Mouse (Mus musculus): ENCODE data around the gene Rrp1b. TPM values are rescaled to one million over a fixed set of nuclear protein-coding genes. Genes with fewer than 3 reads are reported as not detected.

Rrp1b gene
- polyA plus RNA-seq, 1 experiment = not detected

DNA sequence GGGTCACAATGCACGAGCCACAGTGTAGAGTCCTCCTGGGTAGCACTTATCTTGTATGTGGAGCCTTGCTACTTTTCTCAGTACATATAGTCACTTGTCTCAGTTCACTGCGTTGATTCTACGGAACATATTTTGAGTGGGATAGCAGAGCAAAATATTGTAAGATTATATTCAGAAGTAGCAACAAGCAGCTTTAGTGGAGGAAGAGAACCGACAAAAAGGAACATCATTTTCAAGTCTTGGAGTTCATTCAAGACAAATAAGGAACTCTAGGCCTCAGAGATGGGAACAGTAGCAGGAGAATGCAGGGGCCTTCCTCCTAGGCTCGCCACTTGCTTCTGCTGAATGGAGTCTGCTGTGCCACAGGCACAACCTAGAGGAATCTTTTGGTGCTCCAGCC lies 10.6 kb downstream of the Rrp1b start:
- Histone ChIP-seq H3K27ac (ENCODE audit: insufficient read depth, low read depth, low read length) (no peak overlapping the region), H3K4me1 (ENCODE audit: control insufficient read depth, insufficient read depth, low read length) (no peaks in the 10 kb centered on the region), H3K4me3 (ENCODE audit: insufficient read depth, low read depth, low read length) (no peak overlapping the region)
- WGBS = 88% methylated on average over 5 of the region's 5 CpGs
- no peak for TF ChIP-seq CTCF (IDR thresholded peaks at IDR 0.05; ENCODE audit: insufficient read depth, low read depth, low read length)
- no peak for TF ChIP-seq POLR2A (IDR thresholded peaks at IDR 0.05; ENCODE audit: insufficient read depth, low read depth, low read length)

DNA sequence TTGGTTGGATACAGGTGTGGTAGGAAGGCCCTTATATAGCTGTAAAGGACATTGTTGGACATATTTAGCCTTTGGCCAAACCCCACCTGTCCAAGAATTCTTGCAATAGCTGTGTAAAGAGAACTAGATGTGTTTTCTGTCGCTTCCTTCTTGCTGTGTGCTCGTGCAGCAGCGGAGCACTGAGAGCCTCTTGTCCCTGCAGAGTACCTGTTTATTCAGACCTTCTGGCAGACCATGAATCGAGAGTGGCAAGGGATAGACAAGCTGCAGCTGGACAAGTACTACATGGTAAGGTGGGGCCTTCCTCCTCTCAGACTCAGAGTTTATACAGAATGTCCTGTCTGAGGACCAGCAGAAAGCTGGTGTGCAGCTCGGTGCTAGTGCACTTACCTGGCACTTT lies 12.5 kb downstream of the Rrp1b start:
- Histone ChIP-seq H3K4me3 (ENCODE audit: insufficient read depth, low read depth, low read length) (no peak overlapping the region), H3K27ac (ENCODE audit: insufficient read depth, low read depth, low read length) (no peak overlapping the region), H3K4me1 (ENCODE audit: control insufficient read depth, insufficient read depth, low read length) (no peaks in the 10 kb centered on the region)
- WGBS = 94% methylated on average over 5 of the region's 5 CpGs
- TF ChIP-seq CTCF (IDR thresholded peaks at IDR 0.05; ENCODE audit: insufficient read depth, low read depth, low read length) = no peak
- no peak for TF ChIP-seq POLR2A (IDR thresholded peaks at IDR 0.05; ENCODE audit: insufficient read depth, low read depth, low read length)

DNA sequence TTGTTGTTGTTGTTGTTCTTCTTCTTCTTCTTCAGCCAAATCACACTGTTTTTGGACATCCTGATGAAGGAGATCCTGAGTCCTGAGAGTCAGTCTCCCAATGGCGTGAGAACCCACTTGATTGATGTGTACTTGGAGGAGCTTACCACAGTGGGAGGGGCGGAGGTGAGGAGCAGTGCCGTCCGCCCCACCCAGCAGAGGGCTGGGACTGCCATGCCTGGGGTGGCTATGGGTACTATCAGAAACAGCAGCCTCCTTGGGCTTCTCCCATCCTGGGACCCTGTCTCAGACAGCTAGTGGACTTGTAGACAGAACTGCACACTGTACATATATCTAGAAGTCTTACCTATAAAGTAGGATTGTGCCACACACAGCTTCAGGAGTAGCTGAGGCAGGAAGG lies 14.0 kb downstream of the Rrp1b start:
- H3K4me3 ChIP-seq (ENCODE audit: insufficient read depth, low read depth, low read length) = no peak overlapping the region
- 93% methylated on average over 4 of the region's 4 CpGs for WGBS
- TF ChIP-seq POLR2A (IDR thresholded peaks at IDR 0.05; ENCODE audit: insufficient read depth, low read depth, low read length) = no peak
- TF ChIP-seq CTCF (IDR thresholded peaks at IDR 0.05; ENCODE audit: insufficient read depth, low read depth, low read length) = no peak
- no peaks in the 10 kb centered on the region for H3K4me1 ChIP-seq (ENCODE audit: control insufficient read depth, insufficient read depth, low read length)
- no peak overlapping the region for H3K27ac ChIP-seq (ENCODE audit: insufficient read depth, low read depth, low read length)

DNA sequence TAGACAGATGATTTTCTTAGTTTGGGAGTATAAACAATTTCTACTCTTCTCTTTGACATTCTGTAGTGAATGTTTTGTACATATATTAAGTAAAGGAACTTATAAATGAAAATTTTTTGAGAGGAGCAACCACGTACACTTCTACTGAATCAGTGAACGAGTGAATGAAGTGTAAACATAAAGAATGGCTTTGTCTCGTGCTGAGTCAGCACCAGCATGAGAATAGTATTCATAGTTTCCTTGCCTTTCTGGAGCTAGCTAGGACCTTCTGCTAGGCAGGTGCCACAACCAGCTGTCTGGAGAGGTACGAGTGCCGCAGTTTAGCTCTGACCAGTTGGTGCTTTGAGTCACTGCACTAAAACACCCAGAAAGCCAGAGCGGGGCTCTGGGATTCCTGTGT lies 14.7 kb downstream of the Rrp1b start:
- Histone ChIP-seq H3K27ac (ENCODE audit: insufficient read depth, low read depth, low read length) (no peak overlapping the region), H3K4me1 (ENCODE audit: control insufficient read depth, insufficient read depth, low read length) (no peaks in the 10 kb centered on the region), H3K4me3 (ENCODE audit: insufficient read depth, low read depth, low read length) (no peak overlapping the region)
- 92% methylated on average over 6 of the region's 6 CpGs for whole genome bisulfite sequencing
- TF ChIP-seq CTCF (IDR thresholded peaks at IDR 0.05; ENCODE audit: insufficient read depth, low read depth, low read length) = no peak
- TF ChIP-seq POLR2A (IDR thresholded peaks at IDR 0.05; ENCODE audit: insufficient read depth, low read depth, low read length) = no peak

DNA sequence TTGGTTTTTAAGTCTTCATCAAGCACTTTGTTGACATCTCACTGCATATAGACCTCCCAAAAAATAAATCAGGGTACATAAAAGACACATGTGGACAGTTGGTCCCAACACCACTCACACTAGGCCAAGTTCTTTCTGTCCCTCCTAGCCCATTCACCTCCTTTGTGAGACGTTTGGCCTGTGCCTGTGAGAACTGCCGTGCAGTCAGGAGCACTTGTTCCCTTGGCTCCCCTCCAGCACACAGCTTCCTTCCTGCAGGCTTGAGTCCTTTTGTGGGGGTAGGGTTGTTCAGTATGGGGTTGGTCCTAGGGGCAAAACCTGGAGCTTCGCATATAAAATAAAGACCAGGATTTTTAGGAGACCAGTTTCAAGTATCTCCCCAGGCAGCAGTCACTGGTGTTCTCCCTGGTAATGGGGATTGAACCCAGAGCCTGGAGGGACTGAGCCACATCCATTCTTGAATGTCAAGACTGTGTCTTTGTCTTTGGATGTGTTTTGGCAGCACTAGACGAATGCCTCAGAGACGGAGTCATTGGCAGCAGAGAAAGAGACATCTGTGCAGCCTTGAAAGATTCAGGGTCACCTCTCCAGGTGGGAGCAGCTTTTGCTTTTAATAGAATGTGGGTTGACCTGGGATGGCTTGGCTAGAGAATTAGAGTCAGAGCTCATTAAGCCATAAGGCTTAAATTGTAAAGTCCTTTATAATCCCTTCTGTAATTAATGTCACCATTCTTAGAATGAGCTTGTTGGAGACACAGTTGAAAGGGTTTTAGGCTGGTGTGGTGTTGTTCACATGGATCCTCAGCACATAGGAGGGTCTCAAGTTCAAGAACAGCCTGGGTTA lies 16.6 kb downstream of the Rrp1b start:
- Histone ChIP-seq H3K4me1 (ENCODE audit: control insufficient read depth, insufficient read depth, low read length) (no peaks in the 10 kb centered on the region), H3K4me3 (ENCODE audit: insufficient read depth, low read depth, low read length) (no peak overlapping the region), H3K27ac (ENCODE audit: insufficient read depth, low read depth, low read length) (no peak overlapping the region)
- TF ChIP-seq POLR2A (IDR thresholded peaks at IDR 0.05; ENCODE audit: insufficient read depth, low read depth, low read length) = no peak
- TF ChIP-seq CTCF (IDR thresholded peaks at IDR 0.05; ENCODE audit: insufficient read depth, low read depth, low read length) = no peak
- WGBS = 40% methylated on average over 5 of the region's 5 CpGs

DNA sequence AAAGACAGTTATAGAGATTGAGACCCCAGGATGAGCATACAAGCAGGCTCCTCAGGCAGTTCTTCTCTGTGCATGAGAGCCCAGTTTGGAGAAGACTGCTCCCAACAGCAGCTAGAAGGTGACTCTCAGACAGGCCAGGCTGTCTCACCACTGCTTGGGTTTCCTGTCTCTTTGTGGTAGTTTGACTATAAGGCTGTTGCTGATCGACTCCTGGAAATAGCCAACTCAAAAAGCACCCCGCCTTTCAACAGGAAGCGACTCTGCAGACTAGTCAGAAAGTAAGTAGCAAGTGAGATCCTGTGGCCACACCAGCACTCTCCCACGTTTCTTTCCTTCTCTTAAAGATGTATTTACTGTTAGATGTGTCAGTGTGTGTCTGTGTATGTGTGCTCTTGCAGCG lies 17.8 kb downstream of the Rrp1b start:
- H3K4me1 ChIP-seq (ENCODE audit: control insufficient read depth, insufficient read depth, low read length) = peaks cover 6% of the 10 kb centered on the region
- no peak overlapping the region for H3K27ac ChIP-seq (ENCODE audit: insufficient read depth, low read depth, low read length)
- 90% methylated on average over 5 of the region's 5 CpGs for WGBS
- no peak for TF ChIP-seq CTCF (IDR thresholded peaks at IDR 0.05; ENCODE audit: insufficient read depth, low read depth, low read length)
- TF ChIP-seq POLR2A (IDR thresholded peaks at IDR 0.05; ENCODE audit: insufficient read depth, low read depth, low read length) = no peak
- no peak overlapping the region for H3K4me3 ChIP-seq (ENCODE audit: insufficient read depth, low read depth, low read length)

DNA sequence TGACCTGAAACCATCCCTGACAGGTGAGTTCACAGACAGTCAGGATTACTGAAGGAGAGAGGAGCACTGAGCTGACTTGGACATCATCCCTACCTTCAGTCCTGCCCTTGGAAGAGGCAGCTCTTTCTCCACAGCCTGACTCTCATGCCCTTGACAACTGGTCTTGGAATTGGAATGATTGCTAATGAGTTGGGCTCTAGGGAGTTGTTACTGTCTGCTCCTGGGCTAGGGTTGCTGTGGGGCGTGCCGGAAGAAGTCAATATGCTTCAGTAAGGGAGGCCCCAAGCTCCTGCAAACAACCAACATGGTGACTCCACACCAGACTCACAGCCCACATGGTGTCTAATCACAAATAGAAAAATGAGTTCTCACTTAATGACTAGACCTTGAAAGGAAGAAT lies 21.9 kb downstream of the Rrp1b start:
- Histone ChIP-seq H3K4me3 (ENCODE audit: insufficient read depth, low read depth, low read length) (no peak overlapping the region), H3K27ac (ENCODE audit: insufficient read depth, low read depth, low read length) (no peak overlapping the region), H3K4me1 (ENCODE audit: control insufficient read depth, insufficient read depth, low read length) (peaks cover 6% of the 10 kb centered on the region)
- WGBS = 71% methylated on average over 2 of the region's 2 CpGs
- no peak for TF ChIP-seq CTCF (IDR thresholded peaks at IDR 0.05; ENCODE audit: insufficient read depth, low read depth, low read length)
- TF ChIP-seq POLR2A (IDR thresholded peaks at IDR 0.05; ENCODE audit: insufficient read depth, low read depth, low read length) = no peak

DNA sequence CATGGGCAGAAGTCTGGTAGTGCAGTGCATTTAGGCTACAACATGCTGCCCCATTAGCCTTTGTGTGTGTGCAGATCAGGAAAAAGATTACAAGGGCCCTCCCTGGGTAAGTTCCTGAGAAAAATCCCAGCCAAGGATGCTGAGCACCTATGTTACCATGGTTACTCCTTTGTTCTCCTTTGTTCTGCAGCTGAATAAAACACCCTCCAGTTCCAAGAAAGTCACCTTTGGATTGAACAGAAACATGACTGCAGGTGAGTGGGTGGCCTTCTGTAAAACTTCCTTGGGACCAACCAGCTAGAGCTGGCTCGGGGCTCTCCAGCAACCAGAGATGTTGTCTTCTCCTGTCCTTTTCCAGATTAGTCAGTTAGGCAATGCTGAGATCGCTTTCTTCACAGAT lies 23.2 kb downstream of the Rrp1b start:
- H3K4me3 ChIP-seq (ENCODE audit: insufficient read depth, low read depth, low read length) = no peak overlapping the region
- H3K4me1 ChIP-seq (ENCODE audit: control insufficient read depth, insufficient read depth, low read length) = peaks cover 11% of the 10 kb centered on the region
- TF ChIP-seq CTCF (IDR thresholded peaks at IDR 0.05; ENCODE audit: insufficient read depth, low read depth, low read length) = no peak
- TF ChIP-seq POLR2A (IDR thresholded peaks at IDR 0.05; ENCODE audit: insufficient read depth, low read depth, low read length) = no peak
- WGBS = 61% methylated on average over 2 of the region's 2 CpGs
- H3K27ac ChIP-seq (ENCODE audit: insufficient read depth, low read depth, low read length) = no peak overlapping the region

DNA sequence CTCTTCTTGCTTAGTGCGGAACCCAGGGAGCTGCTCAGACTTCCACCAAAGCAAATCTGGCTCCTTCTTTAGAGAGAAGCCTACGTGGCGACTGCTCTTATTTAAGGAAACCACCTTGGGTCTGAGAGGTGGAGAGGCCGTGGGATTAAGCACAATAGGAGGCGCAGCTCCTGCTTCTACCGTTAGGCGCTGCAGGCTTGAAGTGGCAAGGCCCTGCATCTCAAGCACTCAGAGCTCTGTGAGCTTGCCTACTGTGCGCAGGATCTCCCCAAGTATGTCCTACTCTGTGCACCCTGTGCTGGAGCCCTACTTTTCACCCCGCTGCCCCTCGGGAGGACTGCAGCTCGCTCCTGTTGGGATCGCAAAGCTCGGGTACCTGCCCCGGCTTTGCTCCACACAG lies 25.3 kb downstream of the Rrp1b start:
- H3K4me3 ChIP-seq (ENCODE audit: insufficient read depth, low read depth, low read length) = no peak overlapping the region
- peaks cover 21% of the 10 kb centered on the region for H3K4me1 ChIP-seq (ENCODE audit: control insufficient read depth, insufficient read depth, low read length)
- no peak for TF ChIP-seq POLR2A (IDR thresholded peaks at IDR 0.05; ENCODE audit: insufficient read depth, low read depth, low read length)
- TF ChIP-seq CTCF (IDR thresholded peaks at IDR 0.05; ENCODE audit: insufficient read depth, low read depth, low read length) = no peak
- WGBS = 92% methylated on average over 14 of the region's 14 CpGs
- H3K27ac ChIP-seq (ENCODE audit: insufficient read depth, low read depth, low read length) = no peak overlapping the region

Measured in olfactory bulb, adult 2 months (tissue).